Mouse (Mus musculus) forebrain, postnatal 0 days (tissue): ENCODE measurements around the gene Slf2. TPM values are rescaled to one million over a fixed set of nuclear protein-coding genes. Genes with fewer than 3 reads are reported as not detected.

Experiments
- ATAC-seq: fragments of 200-750 bp; cut with Nextera tagmentation; 2 replicates; pipeline ENCODE4 v1.8.0; 2017; ENCODE audit warnings: mild to moderate bottlenecking, moderate library complexity
- DNase-seq: peaks from one replicate; pipeline ENCODE4 v3.0.0-alpha.2; 2015
- H3K27ac ChIP-seq: fragments of 300-500 bp; sonication (generic); 2 replicates; pipeline ENCODE4 v1.5.1; 2014; ENCODE audit warnings: low read depth, mild to moderate bottlenecking, antibody characterized with exemption, low read length, moderate library complexity, mixed read lengths
- H3K27me3 ChIP-seq: fragments of 300-500 bp; sonication (generic); 2 replicates; pipeline ENCODE4 v1.6.1; 2014; ENCODE audit warnings: mild to moderate bottlenecking, low read length, mixed read lengths; ENCODE audit not compliant: insufficient read depth
- H3K36me3 ChIP-seq: fragments of 300-500 bp; sonication (generic); 2 replicates; pipeline ENCODE4 v1.6.1; 2014; ENCODE audit warnings: mild to moderate bottlenecking, moderate library complexity; ENCODE audit not compliant: insufficient read depth
- H3K4me1 ChIP-seq: fragments of 300-500 bp; sonication (generic); 2 replicates; pipeline ENCODE4 v1.6.1; 2014; ENCODE audit warnings: antibody characterized with exemption; ENCODE audit not compliant: insufficient read depth
- H3K4me2 ChIP-seq: fragments of 300-500 bp; sonication (generic); 2 replicates; pipeline ENCODE4 v1.6.1; 2014; ENCODE audit warnings: low read depth, mild to moderate bottlenecking, moderate library complexity
- H3K4me3 ChIP-seq: fragments of 300-500 bp; sonication (generic); 2 replicates; pipeline ENCODE4 v1.5.1; 2014; ENCODE audit warnings: low read depth, low read length, mixed read lengths
- H3K9ac ChIP-seq: fragments of 300-500 bp; sonication (generic); 2 replicates; pipeline ENCODE4 v1.6.1; 2014; ENCODE audit warnings: mild to moderate bottlenecking
- H3K9me3 ChIP-seq: fragments of 300-500 bp; sonication (generic); 2 replicates; pipeline ENCODE4 v1.6.1; 2016; ENCODE audit warnings: low read length
- CTCF ChIP-seq: sonication (generic); IDR thresholded peaks from 2 replicates; pipeline ENCODE4 v1.5.1; 2016; ENCODE audit warnings: antibody characterized with exemption, control low read depth, low read depth
- WGBS: fragments of 180-500 bp; shearing (Covaris S2); extraction: QIAGEN DNeasy Blood & Tissue Kit; methylation state at CpG from one replicate; pipeline ENCODE4 v1.1.7; 2014; 5-methylcytosine and 5-hydroxymethylcytosine counted together
- polyA plus RNA-seq: library from polyadenylated mRNA; unstranded; fragments of >200 nt; fragmentation: Nextera tagmentation; extraction: Ambion mirVana; gene quantifications from 2 replicates; pipeline ENCODE4 v1.2.1, GENCODE M21; 2015
- total RNA-seq: library from RNA; depleted of rRNA; stranded (reverse); fragments of >200 nt; gene quantifications from 2 replicates; pipeline ENCODE4 v1.2.3, GENCODE M21; 2014

Slf2 gene
- total and polyA plus RNA-seq, 2 experiments from 2014 or later, result 16.1 to 50.0 TPM

GRCm38 (mm10) chr19:45007425-45008191 is 76.7 kb downstream of the Slf2 start:
- H3K27me3 ChIP-seq, result no peaks in the 10 kb centered on the region
- DNase-seq, result no peak
- peak overlapping the region; percentile 92 for H3K4me2 ChIP-seq
- H3K9ac ChIP-seq, result 0 out of 2 replicates have a peak overlapping the region, but pooled peaks have one; percentile 80
- no peak for TF ChIP-seq CTCF
- H3K4me3 ChIP-seq, result peak overlapping the region; percentile 94
- peaks cover 16% of the 10 kb centered on the region for H3K4me1 ChIP-seq
- WGBS, result 93% methylated on average over 20 of the region's 20 CpGs
- H3K9me3 ChIP-seq, result no peaks in the 10 kb centered on the region
- ATAC-seq, result no peak
- H3K27ac ChIP-seq, result no peak overlapping the region
- peaks cover 37% of the 10 kb centered on the region for H3K36me3 ChIP-seq

- Histone ChIP-seq H3K4me3 (no peak overlapping the region), H3K36me3 (peaks cover 24% of the 10 kb centered on the region), H3K27me3 (peaks cover 4% of the 10 kb centered on the region; the same call in 1 of the 2 replicates), H3K9ac (no peak overlapping the region), H3K9me3 (no peaks in the 10 kb centered on the region), H3K4me2 (no peak overlapping the region), H3K4me1 (peaks cover 17% of the 10 kb centered on the region), H3K27ac (no peak overlapping the region)
- no peak for DNase-seq
- ATAC-seq, result no peak
- TF ChIP-seq CTCF, result no peak
- 90% methylated on average over 4 of the region's 4 CpGs for WGBS
These were observed 79.7 kb downstream of the Slf2 start for GRCm38 (mm10) chr19:45010646-45011045.

GRCm38 (mm10) chr19:45012219-45012618 is 81.3 kb downstream of the Slf2 start:
- Histone ChIP-seq H3K4me1 (peaks cover 26% of the 10 kb centered on the region), H3K9me3 (no peaks in the 10 kb centered on the region), H3K27me3 (peaks cover 4% of the 10 kb centered on the region; the same call in 1 of the 2 replicates), H3K36me3 (peaks cover 24% of the 10 kb centered on the region), H3K27ac (0 out of 2 replicates have a peak overlapping the region, but pooled peaks have one; percentile 29), H3K4me3 (no peak overlapping the region), H3K9ac (peak overlapping the region; percentile 31; the same call in 1 of the 2 replicates), H3K4me2 (no peak overlapping the region)
- TF ChIP-seq CTCF, result no peak
- WGBS, result 79% methylated on average over 8 of the region's 8 CpGs
- no peak for ATAC-seq
- DNase-seq, result no peak

DNA sequence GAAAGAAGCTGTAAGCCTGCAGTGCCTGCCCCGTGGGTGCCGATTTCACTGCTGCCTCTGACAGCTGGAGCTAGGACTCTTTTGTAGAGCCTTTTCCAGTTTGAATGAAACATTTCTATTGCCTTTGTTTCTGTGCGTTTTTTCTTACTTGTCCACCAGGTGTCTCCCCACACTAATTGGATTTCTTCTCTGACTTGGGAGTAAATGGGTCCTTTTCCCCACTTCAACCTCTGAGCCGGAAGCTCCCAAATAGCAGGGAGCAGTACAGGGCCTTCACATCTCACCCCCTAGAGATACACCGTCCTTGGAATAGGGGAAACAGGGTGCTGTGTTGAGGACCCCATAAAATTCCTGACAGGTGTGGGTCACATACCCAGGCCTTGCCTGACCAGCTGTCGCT is 81.7 kb downstream of the Slf2 start:
- Histone ChIP-seq H3K36me3 (peaks cover 24% of the 10 kb centered on the region), H3K4me1 (peaks cover 22% of the 10 kb centered on the region), H3K27ac (0 out of 2 replicates have a peak overlapping the region, but pooled peaks have one; percentile 29), H3K27me3 (peaks cover 4% of the 10 kb centered on the region; the same call in 1 of the 2 replicates), H3K9ac (peak overlapping the region; percentile 31; the same call in 1 of the 2 replicates), H3K9me3 (no peaks in the 10 kb centered on the region), H3K4me2 (no peak overlapping the region), H3K4me3 (no peak overlapping the region)
- peak; percentile 65 for DNase-seq
- no peak; the same call in 1 of the 2 replicates for ATAC-seq
- TF ChIP-seq CTCF, result peak; percentile 70
- WGBS, result 30% methylated on average over 6 of the region's 6 CpGs

DNA sequence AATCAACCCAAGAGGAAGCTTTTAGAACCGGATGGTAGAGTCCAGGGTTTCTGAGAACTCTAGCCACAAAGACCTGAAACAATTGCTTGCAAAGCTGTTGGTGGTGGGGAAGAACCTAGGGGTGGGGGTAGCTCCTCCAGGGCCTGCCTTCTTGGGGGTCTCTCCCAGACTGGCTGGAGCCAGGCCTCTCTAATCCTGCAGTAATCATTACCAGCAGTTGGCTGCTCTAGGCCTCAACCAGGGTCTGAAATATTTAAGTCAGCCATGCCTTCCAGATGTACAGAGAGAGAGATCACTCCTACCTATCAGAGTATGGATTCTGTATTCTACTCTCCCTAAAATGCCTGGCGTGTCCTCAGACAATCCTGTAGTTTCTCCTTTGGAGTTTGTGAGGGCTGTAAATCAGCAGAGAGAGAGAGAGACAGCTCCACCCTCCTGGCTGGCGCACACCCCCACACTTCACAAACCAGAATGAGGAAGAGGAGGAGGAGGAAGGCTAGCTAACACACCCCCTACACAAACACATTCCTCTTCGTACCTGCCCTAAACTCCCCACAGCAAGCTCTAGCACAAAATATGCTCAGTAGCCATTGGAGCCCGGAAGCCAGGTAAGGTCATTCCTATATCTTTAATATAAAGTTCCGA is 82.8 kb downstream of the Slf2 start:
- Histone ChIP-seq H3K9me3 (no peaks in the 10 kb centered on the region), H3K36me3 (peaks cover 24% of the 10 kb centered on the region), H3K4me3 (no peak overlapping the region), H3K4me2 (no peak overlapping the region), H3K4me1 (peaks cover 22% of the 10 kb centered on the region), H3K9ac (no peak overlapping the region), H3K27ac (no peak overlapping the region), H3K27me3 (peaks cover 4% of the 10 kb centered on the region; the same call in 1 of the 2 replicates)
- ATAC-seq (no peak), DNase-seq (no peak)
- WGBS, result 71% methylated on average over 6 of the region's 6 CpGs
- TF ChIP-seq CTCF, result no peak

- Histone ChIP-seq H3K4me3 (peak within 1 kb of the TSS; percentile 76), H3K27me3 (peaks cover 4% of the 10 kb centered on the region; the same call in 1 of the 2 replicates), H3K27ac (no peak within 1 kb of the TSS), H3K9me3 (no peaks in the 10 kb centered on the region), H3K4me1 (peaks cover 22% of the 10 kb centered on the region), H3K36me3 (peaks cover 20% of the 10 kb centered on the region), H3K4me2 (peak within 1 kb of the TSS; percentile 64), H3K9ac (peak within 1 kb of the TSS; percentile 39)
- TF ChIP-seq CTCF, result no peak
- 13% methylated on average over 10 of the region's 10 CpGs for WGBS
- no peak for ATAC-seq
- DNase-seq, result no peak
These were observed 83.5 kb downstream of the Slf2 start, which contains the start of gene Lzts2 for GRCm38 (mm10) chr19:45014335-45014971. TSS of gene Lzts2 (plus strand) at chr19:45014414.
